Mouse (Mus musculus) c-Kit-positive CD71-negative TER-119-negative erythroid progenitor cells, embryonic 14.5 days (primary cell): ENCODE measurements around the gene Cenpx.
"Not testable (repeated sequence)": the region's sequence is repeated elsewhere in the genome, so short reads cannot be mapped to it uniquely, and the experiment has no call there.

ENCODE experiments used
- DNase-seq: peaks from one replicate; pipeline ENCODE4 v3.0.0-alpha.2; 2013; ENCODE audit warnings: low read depth

The Cenpx gene

GRCm38 (mm10) chr11:120695641-120696040 lies 17.9 kb downstream of the Cenpx start:
- no peak for DNase-seq

DNA sequence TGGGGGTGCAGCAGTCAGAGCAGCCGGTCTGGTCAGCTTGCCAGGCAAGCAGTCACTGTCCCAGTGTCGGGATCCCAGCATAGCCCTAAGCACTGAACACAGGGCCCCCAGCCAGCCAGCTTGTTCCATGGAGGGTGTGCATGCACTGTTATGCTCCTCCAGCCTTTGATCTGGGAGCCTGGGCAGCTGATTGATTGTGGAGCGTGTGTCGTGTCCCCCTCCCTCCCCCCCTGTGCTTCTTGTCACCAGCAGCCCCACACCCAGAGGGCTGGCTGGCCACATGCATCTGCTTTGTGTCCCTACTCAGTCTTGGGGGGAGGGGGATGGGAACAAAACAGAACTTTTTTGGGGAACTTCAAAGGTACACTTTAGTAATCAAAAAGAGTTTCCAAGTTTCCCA lies 18.4 kb downstream of the Cenpx start:
- DNase-seq: no peak

- no peak for DNase-seq
Measured at GRCm38 (mm10) chr11:120693461-120693860, 20.1 kb downstream of the Cenpx start.

GRCm38 (mm10) chr11:120692471-120693011 lies 21.0 kb downstream of the Cenpx start:
- DNase-seq: no peak

- DNase-seq: no peak
Measured at GRCm38 (mm10) chr11:120689365-120689764, 24.2 kb downstream of the Cenpx start.

GRCm38 (mm10) chr11:120686650-120687272 lies 26.8 kb downstream of the Cenpx start:
- no peak for DNase-seq

DNA sequence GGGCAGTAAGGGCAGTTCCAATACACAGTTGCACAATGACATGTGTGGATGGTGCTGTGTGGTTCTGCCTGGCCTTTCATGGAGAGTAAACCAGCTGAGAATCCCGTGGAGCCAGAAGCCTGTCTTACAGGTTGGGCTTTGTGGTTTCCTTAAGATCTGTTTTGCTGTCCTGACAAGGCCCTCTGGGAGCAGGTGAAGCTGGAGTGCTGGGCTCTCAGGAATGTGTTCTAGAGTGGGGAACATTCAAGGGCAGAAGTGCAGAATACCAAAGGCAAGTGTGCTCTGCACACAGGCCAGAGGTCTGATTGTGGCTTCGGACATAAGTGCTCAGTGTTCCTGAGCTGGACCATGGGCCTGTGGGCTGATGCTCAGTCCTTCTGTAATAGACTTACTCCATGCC lies 28.9 kb downstream of the Cenpx start:
- no peak for DNase-seq

DNA sequence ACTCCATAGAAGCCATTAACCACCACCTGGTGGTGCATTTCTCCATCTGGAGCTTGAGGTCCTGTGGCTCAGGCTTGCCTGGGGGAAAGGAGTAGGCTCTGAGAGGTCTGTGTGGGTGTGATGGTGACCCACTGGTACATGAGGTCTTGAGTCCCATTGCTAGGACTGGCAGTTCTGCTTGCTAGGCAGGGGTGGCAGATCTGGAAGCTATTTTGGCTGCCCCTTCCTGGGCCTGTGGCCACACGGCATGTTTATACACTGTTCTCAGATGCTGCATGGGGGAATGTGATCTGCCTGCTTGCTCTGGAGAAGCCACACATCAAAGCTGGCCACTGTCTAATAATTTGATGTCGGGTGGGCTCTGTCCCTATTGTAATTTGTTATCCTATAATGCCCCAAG lies 29.5 kb downstream of the Cenpx start:
- no peak for DNase-seq

DNA sequence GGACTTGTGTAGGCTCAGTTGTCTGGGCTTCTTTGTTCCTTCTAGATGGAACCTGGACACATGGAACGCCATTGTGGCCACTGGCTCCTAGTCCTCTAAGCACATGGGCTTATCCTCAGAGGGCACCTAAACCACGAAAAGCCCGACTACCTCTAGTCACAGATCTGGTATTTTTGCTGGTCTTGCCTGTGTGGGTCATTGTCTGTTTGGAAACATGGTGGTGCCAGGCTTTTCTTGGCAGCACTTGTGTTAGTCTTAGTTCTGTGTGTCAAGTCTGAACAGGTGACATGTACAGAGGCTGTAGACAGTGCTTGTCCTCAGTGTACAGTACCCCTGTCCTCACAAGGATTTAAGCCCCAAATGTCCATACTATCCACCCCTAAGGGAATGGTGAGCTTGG lies 30.0 kb downstream of the Cenpx start:
- DNase-seq: no peak

DNA sequence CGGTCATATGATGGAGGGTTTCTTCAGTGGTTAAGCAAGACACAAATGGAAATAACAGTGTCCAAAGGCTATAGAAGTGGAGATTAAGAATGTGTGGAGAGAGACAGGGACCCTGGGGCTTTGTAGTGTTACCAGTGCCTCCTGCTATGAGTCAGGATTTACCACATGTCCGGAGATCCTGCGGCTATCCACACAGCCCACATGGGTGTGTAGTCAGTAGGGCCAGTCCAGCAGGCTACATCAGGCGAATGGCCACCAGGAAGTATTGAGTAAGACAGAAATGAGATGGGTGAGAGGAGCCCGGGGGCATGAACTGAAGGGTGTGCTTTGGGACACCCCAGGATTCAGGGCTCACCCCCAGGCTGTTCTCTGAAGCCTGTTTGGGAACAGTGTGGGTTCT lies 30.9 kb downstream of the Cenpx start:
- no peak for DNase-seq

- DNase-seq: no peak
Measured at GRCm38 (mm10) chr11:120679909-120680308, 33.6 kb downstream of the Cenpx start.

- no peak for DNase-seq
Measured at GRCm38 (mm10) chr11:120676951-120677350, 36.6 kb downstream of the Cenpx start.

DNA sequence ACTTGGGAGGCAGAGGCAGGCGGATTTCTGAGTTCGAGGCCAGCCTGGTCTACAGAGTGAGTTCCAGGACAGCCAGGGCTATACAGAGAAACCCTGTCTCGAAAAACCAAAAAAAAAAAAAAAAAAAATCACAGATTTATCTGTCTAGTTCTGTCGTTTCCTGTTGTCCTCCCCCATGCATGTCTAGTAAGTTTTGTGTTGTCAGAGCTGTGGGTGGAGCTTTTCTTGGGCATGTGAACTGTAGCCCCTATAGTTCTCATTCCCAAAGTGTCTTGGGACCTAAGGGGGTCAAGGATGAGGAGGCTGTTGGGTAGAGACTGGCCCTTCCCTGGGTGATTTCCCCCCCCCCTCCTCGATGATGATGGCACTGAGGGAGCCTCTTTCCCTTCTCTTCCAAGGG lies 37.7 kb downstream of the Cenpx start:
- not testable (repeated sequence) for DNase-seq

DNA sequence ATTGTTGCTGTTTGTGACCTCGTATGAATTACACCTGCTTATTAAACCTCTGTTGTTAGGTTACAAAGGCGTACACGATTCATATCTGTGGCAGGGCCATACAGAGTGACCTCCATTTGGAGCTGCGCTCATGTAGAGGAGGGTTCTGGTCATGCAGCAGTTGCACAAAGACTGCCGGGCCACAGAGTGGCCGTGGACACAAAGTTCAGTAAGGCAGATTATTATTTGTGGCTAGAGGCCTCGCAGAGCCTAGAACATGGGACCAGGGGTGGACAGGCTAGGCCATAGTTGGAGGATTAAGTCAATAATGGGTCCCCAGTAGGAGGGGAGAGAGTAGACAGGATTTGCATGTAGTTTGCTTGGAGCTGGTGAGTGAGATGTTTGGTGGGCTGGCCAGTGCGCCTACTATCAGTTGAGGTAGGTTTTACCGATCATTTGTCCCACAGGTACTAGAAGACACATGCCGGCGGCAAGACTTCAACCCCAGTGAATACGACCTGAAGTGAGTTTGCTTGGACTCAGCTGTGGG lies 39.9 kb downstream of the Cenpx start:
- DNase-seq: no peak

- DNase-seq: peak; percentile 92
Measured at GRCm38 (mm10) chr11:120672687-120673593, 40.6 kb downstream of the Cenpx start, which contains the start of gene Aspscr1. Gene Aspscr1, plus strand, starts transcription at chr11:120672973.

DNA sequence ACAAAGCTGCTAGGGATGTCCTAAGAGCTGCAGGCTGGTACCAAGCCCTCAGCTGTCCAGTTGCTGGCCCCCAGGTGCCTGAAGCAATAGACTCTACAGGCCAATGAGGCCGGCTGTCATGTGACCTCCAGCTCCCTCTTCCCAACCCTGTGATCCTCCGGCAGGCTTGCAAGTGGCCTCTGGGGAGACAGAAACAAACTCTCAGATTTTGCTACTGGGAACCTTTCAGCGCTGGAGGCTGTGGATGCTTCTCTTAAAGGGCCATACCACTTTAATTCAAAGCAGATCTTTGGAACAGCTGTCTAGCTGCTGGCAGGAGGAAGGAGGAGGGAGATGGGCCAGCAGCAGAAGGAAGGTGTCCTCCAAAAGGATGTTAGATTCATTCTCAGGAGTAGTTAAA lies 46.9 kb downstream of the Cenpx start:
- no peak for DNase-seq

DNA sequence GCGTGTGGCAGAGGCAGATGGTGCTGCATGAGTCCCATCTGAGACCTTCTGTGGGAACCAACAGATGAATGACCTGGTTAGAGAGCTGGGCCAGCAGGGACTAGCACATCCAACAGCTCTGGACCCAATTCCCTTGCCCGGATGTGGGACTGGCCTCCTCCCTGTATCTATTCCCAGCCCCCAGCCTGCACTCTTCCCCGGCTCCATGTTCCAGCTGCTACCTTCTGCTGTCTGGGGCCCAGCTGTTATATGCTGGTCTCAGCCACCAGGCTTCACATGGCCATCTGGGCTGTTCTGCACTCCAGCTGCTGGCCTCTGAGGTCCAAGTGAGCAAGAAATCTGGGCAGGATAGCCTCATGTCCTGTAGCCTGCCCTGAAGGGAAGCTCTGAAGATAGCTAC lies 48.1 kb downstream of the Cenpx start:
- no peak for DNase-seq

GRCm38 (mm10) chr11:120663714-120664113 lies 49.8 kb downstream of the Cenpx start:
- DNase-seq: no peak

DNA sequence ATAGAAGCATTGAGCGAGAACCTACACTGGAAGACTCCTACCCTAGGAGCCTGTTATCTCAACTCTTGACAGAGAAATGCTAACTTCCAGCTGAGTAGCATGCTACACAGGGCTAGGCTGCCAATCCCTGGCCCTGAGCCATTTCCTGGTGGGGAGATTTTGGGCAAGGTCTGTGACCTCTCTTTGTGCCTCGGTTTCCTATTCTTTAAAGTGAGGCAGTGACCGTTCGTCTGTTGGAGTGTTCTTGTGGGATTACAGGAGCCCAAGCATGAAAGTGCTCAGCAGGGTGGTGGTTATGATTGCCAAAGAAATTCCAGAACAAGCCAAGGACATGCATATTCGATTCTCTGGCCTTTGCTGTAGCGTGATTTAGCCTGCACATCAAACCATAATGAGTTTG lies 50.8 kb downstream of the Cenpx start:
- DNase-seq: no peak

GRCm38 (mm10) chr11:120661076-120661460 lies 52.5 kb downstream of the Cenpx start, which contains the start of gene Notum:
Gene Notum, minus strand, starts transcription at chr11:120661175.
- no peak for DNase-seq
